Mouse (Mus musculus) stomach, postnatal 0 days (tissue): ENCODE results near the gene Ankfy1. TPM values are rescaled to one million over a fixed set of nuclear protein-coding genes. Genes with fewer than 3 reads are reported as not detected.
"Not testable (repeated sequence)": the region's sequence is repeated elsewhere in the genome, so short reads cannot be mapped to it uniquely, and the experiment has no call there.

ENCODE experiments used
- ATAC-seq: fragments of 200-750 bp; cut with Nextera tagmentation; 2 replicates; pipeline ENCODE4 v1.8.0; 2017; ENCODE audit not compliant: low FRiP score, low TSS enrichment
- DNase-seq: peaks from one replicate; pipeline ENCODE4 v3.0.0-alpha.2; 2016; ENCODE audit warnings: low spot score
- H3K27ac ChIP-seq: fragments of 300-500 bp; sonication (generic); replicated peaks from 2 replicates; pipeline ENCODE4 v1.5.1; 2014; ENCODE audit warnings: mild to moderate bottlenecking, control low read depth
- H3K27me3 ChIP-seq: fragments of 300-500 bp; sonication (generic); 2 replicates; pipeline ENCODE4 v1.6.1; 2014; ENCODE audit warnings: low read length; ENCODE audit not compliant: control insufficient read depth, insufficient read depth
- H3K36me3 ChIP-seq: fragments of 300-500 bp; sonication (generic); 2 replicates; pipeline ENCODE4 v1.6.1; 2014; ENCODE audit warnings: low read length, mixed read lengths; ENCODE audit not compliant: control insufficient read depth, insufficient read depth
- H3K4me1 ChIP-seq: fragments of 300-500 bp; sonication (generic); replicated peaks from 2 replicates; pipeline ENCODE4 v1.6.1; 2014; ENCODE audit warnings: antibody characterized with exemption; ENCODE audit not compliant: control insufficient read depth, insufficient read depth
- H3K4me2 ChIP-seq: fragments of 300-500 bp; sonication (generic); replicated peaks from 2 replicates; pipeline ENCODE4 v1.6.1; 2014; ENCODE audit warnings: low read depth, mild to moderate bottlenecking, control low read depth, moderate library complexity
- H3K4me3 ChIP-seq: fragments of 300-500 bp; sonication (generic); 2 replicates; pipeline ENCODE4 v1.5.1; 2014; ENCODE audit warnings: low read depth, low read length, control low read depth
- H3K9ac ChIP-seq: fragments of 300-500 bp; sonication (generic); 2 replicates; pipeline ENCODE4 v1.6.1; 2014; ENCODE audit warnings: mild to moderate bottlenecking, low read length, control low read depth, mixed read lengths
- H3K9me3 ChIP-seq: fragments of 300-500 bp; sonication (generic); 2 replicates; pipeline ENCODE4 v1.6.1; 2016; ENCODE audit warnings: low read length; ENCODE audit not compliant: control insufficient read depth
- CTCF ChIP-seq: IDR thresholded peaks from 2 replicates; pipeline ENCODE4 v1.5.1; 2016; ENCODE audit warnings: antibody characterized with exemption, low read depth, mild to moderate bottlenecking, moderate library complexity
- EP300 ChIP-seq: optimal IDR thresholded peaks from 2 replicates; pipeline ENCODE3; 2016; ENCODE audit warnings: antibody characterized with exemption
- WGBS: fragments of 180-500 bp; shearing (Covaris S2); extraction: QIAGEN DNeasy Blood & Tissue Kit; methylation state at CpG from one replicate; pipeline ENCODE4 v1.1.7; 2014; 5-methylcytosine and 5-hydroxymethylcytosine counted together
- polyA plus RNA-seq: library from polyadenylated mRNA; unstranded; fragments of >200 nt; fragmentation: Nextera tagmentation; extraction: Ambion mirVana; gene quantifications from 2 replicates; pipeline ENCODE4 v1.2.1, GENCODE M21; 2015

The Ankfy1 gene
- polyA plus RNA-seq, 1 experiment from 2014 or later: 7.7 TPM

- H3K36me3 ChIP-seq: peaks cover 28% of the 10 kb centered on the region
- 82% methylated on average over 4 of the region's 4 CpGs for WGBS
Observed at GRCm38 (mm10) chr11:72764270-72764669, 74.5 kb downstream of the Ankfy1 start.

GRCm38 (mm10) chr11:72767716-72768115 is 77.9 kb downstream of the Ankfy1 start:
- DNase-seq: no peak
- Histone ChIP-seq H3K9me3 (no peaks in the 10 kb centered on the region), H3K9ac (no peak overlapping the region), H3K4me3 (no peak overlapping the region), H3K27ac (0 out of 2 replicates have a peak overlapping the region, but pooled peaks have one; percentile 24), H3K4me1 (no peaks in the 10 kb centered on the region), H3K27me3 (no peaks in the 10 kb centered on the region), H3K36me3 (peaks cover 9% of the 10 kb centered on the region; the same call in 1 of the 2 replicates), H3K4me2 (no peak overlapping the region)
- TF ChIP-seq CTCF (no peak), EP300 (no peak)
- no peak for ATAC-seq
- 74% methylated on average over 8 of the region's 8 CpGs for WGBS

More at GRCm38 (mm10) chr11:72764270-72764669, 74.5 kb downstream of the Ankfy1 start:
- H3K27ac ChIP-seq: no peak overlapping the region
- no peak for DNase-seq
- no peak for ATAC-seq
- H3K9ac ChIP-seq: no peak overlapping the region
- no peak for TF ChIP-seq EP300
- TF ChIP-seq CTCF: no peak
- H3K4me1 ChIP-seq: no peaks in the 10 kb centered on the region
- H3K9me3 ChIP-seq: no peaks in the 10 kb centered on the region
- no peak overlapping the region for H3K4me2 ChIP-seq
- H3K4me3 ChIP-seq: no peak overlapping the region
- H3K27me3 ChIP-seq: no peaks in the 10 kb centered on the region

GRCm38 (mm10) chr11:72769061-72769460 is 79.3 kb downstream of the Ankfy1 start:
- ATAC-seq (no peak), DNase-seq (no peak)
- Histone ChIP-seq H3K9ac (no peak overlapping the region), H3K36me3 (peaks cover 8% of the 10 kb centered on the region; the same call in 1 of the 2 replicates), H3K27me3 (no peaks in the 10 kb centered on the region), H3K4me2 (no peak overlapping the region), H3K4me1 (no peaks in the 10 kb centered on the region), H3K4me3 (no peak overlapping the region), H3K9me3 (no peaks in the 10 kb centered on the region), H3K27ac (no peak overlapping the region)
- no peak for TF ChIP-seq EP300
- no peak for TF ChIP-seq CTCF
- 67% methylated on average over 3 of the region's 3 CpGs for WGBS

GRCm38 (mm10) chr11:72770324-72770723 is 80.5 kb downstream of the Ankfy1 start:
- TF ChIP-seq EP300: no peak
- H3K27me3 ChIP-seq: no peaks in the 10 kb centered on the region
- DNase-seq: no peak
- H3K27ac ChIP-seq: no peak overlapping the region
- WGBS: 93% methylated on average over 3 of the region's 3 CpGs
- H3K9me3 ChIP-seq: no peaks in the 10 kb centered on the region
- H3K9ac ChIP-seq: no peak overlapping the region
- H3K36me3 ChIP-seq: peaks cover 3% of the 10 kb centered on the region; the same call in 1 of the 2 replicates
- H3K4me2 ChIP-seq: no peak overlapping the region
- no peak for ATAC-seq
- no peaks in the 10 kb centered on the region for H3K4me1 ChIP-seq
- H3K4me3 ChIP-seq: no peak overlapping the region

GRCm38 (mm10) chr11:72770816-72771215 is 81.0 kb downstream of the Ankfy1 start:
- H3K9ac ChIP-seq: no peak overlapping the region
- TF ChIP-seq CTCF: no peak
- no peak for TF ChIP-seq EP300
- H3K9me3 ChIP-seq: no peaks in the 10 kb centered on the region
- H3K27me3 ChIP-seq: no peaks in the 10 kb centered on the region
- 68% methylated on average over 5 of the region's 5 CpGs for WGBS
- ATAC-seq (no peak), DNase-seq (no peak)
- H3K4me1 ChIP-seq: no peaks in the 10 kb centered on the region
- no peak overlapping the region for H3K4me3 ChIP-seq
- no peak overlapping the region for H3K4me2 ChIP-seq
- no peak overlapping the region for H3K27ac ChIP-seq
- peaks cover 3% of the 10 kb centered on the region; the same call in 1 of the 2 replicates for H3K36me3 ChIP-seq

- Histone ChIP-seq H3K27ac (no peak overlapping the region), H3K9ac (no peak overlapping the region), H3K27me3 (no peaks in the 10 kb centered on the region), H3K9me3 (no peaks in the 10 kb centered on the region), H3K4me2 (no peak overlapping the region), H3K4me3 (no peak overlapping the region), H3K4me1 (no peaks in the 10 kb centered on the region), H3K36me3 (peaks cover 3% of the 10 kb centered on the region; the same call in 1 of the 2 replicates)
- ATAC-seq: no peak
- TF ChIP-seq EP300 (no peak), CTCF (no peak)
- no peak for DNase-seq
- WGBS: 44% methylated on average over 4 of the region's 4 CpGs
Observed at GRCm38 (mm10) chr11:72771461-72771860, 81.7 kb downstream of the Ankfy1 start.

GRCm38 (mm10) chr11:72772611-72773010 is 82.8 kb downstream of the Ankfy1 start:
- H3K27me3 ChIP-seq, ATAC-seq, H3K4me1 ChIP-seq, H3K9me3 ChIP-seq, H3K4me2 ChIP-seq, H3K9ac ChIP-seq, DNase-seq, H3K36me3 ChIP-seq, H3K4me3 ChIP-seq, H3K27ac ChIP-seq: not testable (repeated sequence)
- 23% methylated on average over 1 of the region's 1 CpGs for WGBS
